Mouse (Mus musculus): ENCODE results near the gene Nell1.

DNA sequence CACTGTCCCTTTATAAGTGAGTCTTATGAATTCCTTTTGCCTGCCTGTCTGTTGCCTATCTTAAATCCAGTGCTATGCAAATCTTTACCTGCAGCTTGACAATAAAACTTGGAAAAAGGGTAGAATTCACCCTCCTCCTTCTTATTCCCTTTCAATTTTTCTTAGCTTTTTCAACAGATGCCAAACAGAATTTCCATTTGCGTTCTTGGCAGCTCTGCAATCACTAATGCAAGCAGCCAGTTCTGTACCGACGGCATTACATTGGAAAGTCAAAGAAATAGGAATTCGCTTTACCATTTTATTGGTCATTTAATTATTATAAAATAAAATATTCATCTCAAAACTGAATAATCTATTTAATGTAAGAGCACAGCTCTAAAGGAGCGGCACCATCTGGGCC is 781.7 kb downstream of the Nell1 start:
- TF ChIP-seq CTCF (IDR thresholded peaks at IDR 0.05; ENCODE audit: borderline replicate concordance, insufficient read depth, low read length), result no peak
- TF ChIP-seq POLR2A (IDR thresholded peaks at IDR 0.05; ENCODE audit: low read depth, low read length), result no peak
